8 mouse cellular contexts compared by ENCODE assay signal in the genomic region with DNA sequence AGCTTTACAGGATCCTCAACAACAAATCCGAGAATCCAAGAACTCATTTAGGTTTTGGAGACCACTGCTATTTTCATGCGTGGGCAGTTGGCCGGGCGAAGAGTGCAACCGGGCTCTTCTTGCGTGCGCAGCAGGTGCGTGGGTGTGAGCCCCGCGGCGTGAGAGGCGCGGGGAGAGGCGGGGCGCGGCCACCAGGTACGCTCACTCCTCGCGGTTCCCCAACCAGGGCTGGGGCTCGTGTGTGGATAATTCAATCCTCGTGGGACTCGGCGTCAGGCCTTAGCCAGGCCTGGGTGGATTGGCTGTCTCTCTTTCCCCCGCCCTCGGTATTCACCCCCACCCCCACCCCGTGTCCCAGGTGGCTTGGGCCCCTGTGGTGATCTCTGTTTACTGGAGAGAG. TPM values are rescaled to one million over a fixed set of nuclear protein-coding genes. Genes with fewer than 3 reads are reported as not detected.
DNase-seq lines count a peak whose midpoint lies in the region; ATAC-seq and TF ChIP-seq lines count a peak whose summit lies in the region.

No protein-coding gene starts in this region.

- H3K4me2 ChIP-seq in hindbrain, embryonic 14.5 days (replicated peaks): peak overlapping the region; percentile 79
- peak overlapping the region; percentile 53 for H3K4me2 ChIP-seq in midbrain, embryonic 11.5 days

- WGBS in hindbrain, embryonic 14.5 days: 5% methylated on average over 25 of the region's 26 CpGs
- WGBS in midbrain, embryonic 11.5 days: 6% methylated on average over 25 of the region's 26 CpGs

- ATAC-seq in hindbrain, embryonic 14.5 days (ENCODE audit: low FRiP score): no peak; the same call in 1 of the 2 replicates
- ATAC-seq in midbrain, embryonic 11.5 days (ENCODE audit: low FRiP score): peak; percentile 34; the same call in 1 of the 2 replicates
- ATAC-seq in monocyte, adult 5-6 weeks (replicated peaks; ENCODE audit: insufficient number of reproducible peaks, low FRiP score, low TSS enrichment, poor library complexity, severe bottlenecking): no peak

- peaks cover 48% of the 10 kb centered on the region for H3K27me3 ChIP-seq in hindbrain, embryonic 14.5 days (ENCODE audit: control insufficient read depth, insufficient read depth, low read length)
- H3K27me3 ChIP-seq in midbrain, embryonic 11.5 days (ENCODE audit: control insufficient read depth, insufficient read depth, low read length): peaks cover 39% of the 10 kb centered on the region

- H3K36me3 ChIP-seq in hindbrain, embryonic 14.5 days (replicated peaks; ENCODE audit: control insufficient read depth, insufficient read depth): peaks cover 16% of the 10 kb centered on the region
- H3K36me3 ChIP-seq in midbrain, embryonic 11.5 days (ENCODE audit: control insufficient read depth, insufficient read depth, low read length): no peaks in the 10 kb centered on the region

- DNase-seq in left cerebral cortex, adult 2 months (ENCODE audit: extremely low spot score in 1 of 2, low spot score in 2 of 2): peak in 1 of 2 experiments; percentile 53
- no peak for DNase-seq in left cerebral cortex, adult 18-20 months (ENCODE audit: low spot score in 2 of 2)
- peak; percentile 91 for DNase-seq in cerebellum, adult 9-11 months
- no peak for DNase-seq in hindbrain, embryonic 14.5 days (ENCODE audit: low spot score)
- no peak for DNase-seq in midbrain, embryonic 11.5 days (ENCODE audit: low spot score, missing footprints)
- no peak for DNase-seq in ovary, postnatal 10 days (ENCODE audit: low spot score)
- no peak for DNase-seq in gastrocnemius, postnatal 4 days (ENCODE audit: low spot score in 2 of 2)

- TF ChIP-seq CTCF in left cerebral cortex, adult 2 months (IDR thresholded peaks at IDR 0.05): no peak

- H3K4me1 ChIP-seq in hindbrain, embryonic 14.5 days (replicated peaks; ENCODE audit: control insufficient read depth, insufficient read depth, low read length): peaks cover 20% of the 10 kb centered on the region
- H3K4me1 ChIP-seq in midbrain, embryonic 11.5 days (ENCODE audit: control insufficient read depth, insufficient read depth, low read length): peaks cover 21% of the 10 kb centered on the region

- H3K9ac ChIP-seq in hindbrain, embryonic 14.5 days: peak overlapping the region; percentile 39
- peak overlapping the region; percentile 46 for H3K9ac ChIP-seq in midbrain, embryonic 11.5 days (ENCODE audit: low read length)

- H3K27ac ChIP-seq in left cerebral cortex, adult 2 months: peak overlapping the region; percentile 84
- H3K27ac ChIP-seq in hindbrain, embryonic 14.5 days: no peak overlapping the region
- no peak overlapping the region for H3K27ac ChIP-seq in midbrain, embryonic 11.5 days (ENCODE audit: low read depth, low read length)

- H3K4me3 ChIP-seq in left cerebral cortex, adult 2 months: peak overlapping the region; percentile 40
- peak overlapping the region; percentile 32 for H3K4me3 ChIP-seq in hindbrain, embryonic 14.5 days (replicated peaks; ENCODE audit: low read length)
- H3K4me3 ChIP-seq in midbrain, embryonic 11.5 days (ENCODE audit: low read depth, low read length): peak overlapping the region; percentile 31

- intact Hi-C loops in left cerebral cortex, adult 2 months (cut with DNase I): loop anchor here (1.0 to 2.0 kb wide), 3 partner anchors 139 to 279 kb away; partner anchors contain the start of genes Asgr1 and Ybx2

- H3K9me3 ChIP-seq in hindbrain, embryonic 14.5 days (ENCODE audit: control insufficient read depth, low read length): no peaks in the 10 kb centered on the region
- no peaks in the 10 kb centered on the region for H3K9me3 ChIP-seq in midbrain, embryonic 11.5 days (ENCODE audit: control insufficient read depth, low read length)

RNA-seq across cellular contexts. Expression of gene Slc16a11, which starts 1.2 kb away (rescaled TPM):
- 10 to 100 TPM; 35.7 to 36.9 TPM for total RNA-seq in left cerebral cortex, adult 2 months (2021)
- 10 to 100 TPM; 34.2 to 35.5 TPM for total RNA-seq in left cerebral cortex, adult 18-20 months (2021)
- polyA plus RNA-seq in hindbrain, embryonic 14.5 days (2014; fragmentation: Nextera tagmentation; extraction: Ambion mirVana): 3.5 and 4.7 TPM in 2 replicates
- 0.19 and 0.30 TPM in 2 replicates for polyA plus RNA-seq in midbrain, embryonic 11.5 days (2014; fragmentation: Nextera tagmentation; extraction: Ambion mirVana)
- total RNA-seq in gastrocnemius, postnatal 4 days (2021): not detected
- not detected in 3 replicates for total RNA-seq in monocyte, adult 5-6 weeks (2017)

RNA-seq across cellular contexts. Expression of gene Slc16a13, which starts 7.1 kb away (rescaled TPM):
- 10 to 100 TPM in 1 of 2 experiments, 1 to 10 TPM in 1; 7.5 to 10.5 TPM for total RNA-seq in left cerebral cortex, adult 2 months (2021)
- 1 to 10 TPM; 5.2 to 8.0 TPM for total RNA-seq in left cerebral cortex, adult 18-20 months (2021)
- 12.9 and 13.4 TPM in 2 replicates for polyA plus RNA-seq in hindbrain, embryonic 14.5 days (2014; fragmentation: Nextera tagmentation; extraction: Ambion mirVana)
- 14.9 and 15.8 TPM in 2 replicates for polyA plus RNA-seq in midbrain, embryonic 11.5 days (2014; fragmentation: Nextera tagmentation; extraction: Ambion mirVana)
- total RNA-seq in gastrocnemius, postnatal 4 days (2021): 1 to 10 TPM; 2.6 to 3.2 TPM
- total RNA-seq in monocyte, adult 5-6 weeks (2017): 1.9 to 11.0 TPM (median 3.1 TPM) in 3 replicates

RNA-seq across cellular contexts. Expression of gene Bcl6b, which starts 15.9 kb away (rescaled TPM):
- 1 to 10 TPM; 1.7 to 3.5 TPM for total RNA-seq in left cerebral cortex, adult 2 months (2021)
- total RNA-seq in left cerebral cortex, adult 18-20 months (2021): 1 to 10 TPM; 1.2 to 3.2 TPM
- 5.0 and 5.2 TPM in 2 replicates for polyA plus RNA-seq in hindbrain, embryonic 14.5 days (2014; fragmentation: Nextera tagmentation; extraction: Ambion mirVana)
- polyA plus RNA-seq in midbrain, embryonic 11.5 days (2014; fragmentation: Nextera tagmentation; extraction: Ambion mirVana): 4.9 and 5.4 TPM in 2 replicates
- 10 to 100 TPM; 20.2 to 22.2 TPM for total RNA-seq in gastrocnemius, postnatal 4 days (2021)
- not detected in 3 replicates for total RNA-seq in monocyte, adult 5-6 weeks (2017)

RNA-seq across cellular contexts. Expression of gene 0610010K14Rik, which starts 24.0 kb away (rescaled TPM):
- total RNA-seq in left cerebral cortex, adult 2 months (2021): 10 to 100 TPM; 45.5 to 51.2 TPM
- 10 to 100 TPM; 44.6 to 47.2 TPM for total RNA-seq in left cerebral cortex, adult 18-20 months (2021)
- 155 and 161 TPM in 2 replicates for polyA plus RNA-seq in hindbrain, embryonic 14.5 days (2014; fragmentation: Nextera tagmentation; extraction: Ambion mirVana)
- 226 and 232 TPM in 2 replicates for polyA plus RNA-seq in midbrain, embryonic 11.5 days (2014; fragmentation: Nextera tagmentation; extraction: Ambion mirVana)
- 10 to 100 TPM; 51.4 to 56.9 TPM for total RNA-seq in gastrocnemius, postnatal 4 days (2021)
- 8.1 to 28.1 TPM (median 18.3 TPM) in 3 replicates for total RNA-seq in monocyte, adult 5-6 weeks (2017)

RNA-seq across cellular contexts. Expression of gene Gm21988, which starts 25.9 kb away (rescaled TPM):
- 1 to 10 TPM; 4.9 to 5.3 TPM for total RNA-seq in left cerebral cortex, adult 2 months (2021)
- 1 to 10 TPM; 3.0 to 4.8 TPM for total RNA-seq in left cerebral cortex, adult 18-20 months (2021)
- polyA plus RNA-seq in hindbrain, embryonic 14.5 days (2014; fragmentation: Nextera tagmentation; extraction: Ambion mirVana): 12.6 and 15.9 TPM in 2 replicates
- polyA plus RNA-seq in midbrain, embryonic 11.5 days (2014; fragmentation: Nextera tagmentation; extraction: Ambion mirVana): 9.7 and 12.1 TPM in 2 replicates
- 1 to 10 TPM; 2.5 to 4.1 TPM for total RNA-seq in gastrocnemius, postnatal 4 days (2021)
- 3.3 to 5.8 TPM in 2 of 3 replicates, not detected in the other for total RNA-seq in monocyte, adult 5-6 weeks (2017)

Comparison
In these comparisons a context has a peak if more than half of its experiments do, and no peak if none do; other contexts are left out.
1. RNA of gene Slc16a11, which starts 1.2 kb away (total RNA-seq): 35.7 to 36.9 TPM in left cerebral cortex, adult 2 months and 34.2 to 35.5 TPM in left cerebral cortex, adult 18-20 months; not detected in gastrocnemius, postnatal 4 days and not detected in monocyte, adult 5-6 weeks; every median in the first group is over 10 times any median in the second.
2. RNA of gene Bcl6b, which starts 15.9 kb away (total RNA-seq): 20.2 to 22.2 TPM in gastrocnemius, postnatal 4 days; 1.7 to 3.5 TPM in left cerebral cortex, adult 2 months, 1.2 to 3.2 TPM in left cerebral cortex, adult 18-20 months and not detected in monocyte, adult 5-6 weeks; every median in the first group is over 4 times any median in the second.
3. Peak in every context shown above with its lines, with median percentiles within 50 percentile points of each other: H3K4me3 ChIP-seq.